Mouse (Mus musculus): ENCODE results near the gene Focad. TPM values are rescaled to one million over a fixed set of nuclear protein-coding genes. Genes with fewer than 3 reads are reported as not detected.

The Focad gene
- polyA plus RNA-seq, 1 experiment from 2014 or later: 17.7 TPM

DNA sequence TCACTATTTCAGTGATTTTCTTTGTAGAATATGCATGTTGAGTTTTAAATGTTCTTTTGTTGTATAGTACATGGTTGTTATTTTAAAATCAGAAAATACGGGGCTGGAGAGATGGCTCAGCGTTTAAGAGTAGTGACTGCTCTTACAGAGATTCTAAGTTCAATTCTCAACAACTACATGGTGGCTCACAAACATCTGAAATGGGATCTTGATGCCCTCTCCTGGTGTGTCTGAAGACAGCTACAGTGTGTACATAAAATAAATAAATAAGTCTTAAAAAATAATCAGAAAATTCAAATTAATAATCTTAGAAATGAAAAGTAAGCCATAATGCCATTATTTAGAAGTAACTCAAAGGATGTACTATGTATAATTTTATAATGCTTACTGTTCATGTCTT, 149.4 kb downstream of the Focad start:
- WGBS: 96% methylated on average over 2 of the region's 2 CpGs
- no peak overlapping the region for H3K27ac ChIP-seq (ENCODE audit: low read depth, low read length)
- H3K36me3 ChIP-seq (ENCODE audit: control insufficient read depth, insufficient read depth, low read length): no peaks in the 10 kb centered on the region
- no peak overlapping the region for H3K4me3 ChIP-seq (ENCODE audit: low read depth, low read length)
- no peak overlapping the region for H3K4me2 ChIP-seq (ENCODE audit: low read depth, low read length, severe bottlenecking)
- H3K27me3 ChIP-seq (ENCODE audit: control insufficient read depth, insufficient read depth, low read length): no peaks in the 10 kb centered on the region
- no peak overlapping the region for H3K9ac ChIP-seq (ENCODE audit: low read length)
- DNase-seq (ENCODE audit: low spot score) (no peak), ATAC-seq (replicated peaks; ENCODE audit: low FRiP score) (no peak)
- no peaks in the 10 kb centered on the region for H3K9me3 ChIP-seq (ENCODE audit: control insufficient read depth, low read length)
- H3K4me1 ChIP-seq (replicated peaks; ENCODE audit: control insufficient read depth, insufficient read depth, low read length): no peaks in the 10 kb centered on the region; the same call in none of the 2 replicates

DNA sequence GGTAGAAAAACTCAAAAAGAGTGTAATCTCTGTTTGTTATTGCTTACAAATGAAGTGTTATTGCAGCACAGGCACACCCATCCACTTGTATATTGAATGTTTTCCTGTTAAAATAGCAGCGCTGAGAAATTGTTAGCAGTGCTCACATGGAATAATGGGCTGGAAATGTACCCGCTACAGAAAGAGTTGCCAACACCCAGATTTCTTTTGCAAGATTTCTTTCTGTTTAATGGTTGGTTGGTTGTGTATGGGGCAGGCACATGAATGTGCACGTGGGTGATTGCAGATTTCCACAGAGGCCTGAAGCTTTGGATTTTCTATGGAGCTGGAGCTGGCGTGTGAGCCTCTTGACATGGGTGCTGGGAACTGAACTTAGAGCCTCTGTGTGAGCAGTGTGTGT, 151.1 kb downstream of the Focad start:
- H3K4me1 ChIP-seq (replicated peaks; ENCODE audit: control insufficient read depth, insufficient read depth, low read length): no peaks in the 10 kb centered on the region
- no peaks in the 10 kb centered on the region for H3K36me3 ChIP-seq (ENCODE audit: control insufficient read depth, insufficient read depth, low read length)
- WGBS: 66% methylated on average over 4 of the region's 4 CpGs
- DNase-seq (ENCODE audit: low spot score) (no peak), ATAC-seq (replicated peaks; ENCODE audit: low FRiP score) (no peak)
- H3K9me3 ChIP-seq (ENCODE audit: control insufficient read depth, low read length): no peaks in the 10 kb centered on the region
- H3K4me3 ChIP-seq (ENCODE audit: low read depth, low read length): no peak overlapping the region
- no peaks in the 10 kb centered on the region for H3K27me3 ChIP-seq (ENCODE audit: control insufficient read depth, insufficient read depth, low read length)
- H3K27ac ChIP-seq (ENCODE audit: low read depth, low read length): no peak overlapping the region
- no peak overlapping the region for H3K9ac ChIP-seq (ENCODE audit: low read length)
- no peak overlapping the region for H3K4me2 ChIP-seq (ENCODE audit: low read depth, low read length, severe bottlenecking)

DNA sequence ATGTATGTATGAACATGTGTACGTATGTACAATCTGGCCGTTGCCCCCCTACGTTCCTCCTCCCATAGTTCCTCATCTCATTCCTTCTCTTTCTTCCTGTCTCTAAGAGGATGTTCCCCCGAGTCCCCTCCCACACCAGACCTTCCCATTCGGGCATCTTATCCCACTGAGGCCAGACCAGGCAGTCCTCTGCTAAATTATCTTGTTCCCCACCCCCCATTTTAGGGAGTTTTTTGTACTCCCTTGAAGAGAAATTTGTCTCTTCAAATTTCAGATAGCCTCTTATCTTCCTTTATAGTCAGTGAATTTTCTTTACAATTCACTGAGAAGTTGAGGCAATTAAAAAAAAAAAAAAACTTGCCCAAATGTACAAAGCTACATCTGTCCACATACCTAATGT, 166.9 kb downstream of the Focad start:
- WGBS: 90% methylated on average over 5 of the region's 5 CpGs
- H3K9ac ChIP-seq (ENCODE audit: low read length): no peak overlapping the region
- DNase-seq (ENCODE audit: low spot score): no peak
- ATAC-seq (replicated peaks; ENCODE audit: low FRiP score): no peak
- H3K36me3 ChIP-seq (ENCODE audit: control insufficient read depth, insufficient read depth, low read length): no peaks in the 10 kb centered on the region
- no peak overlapping the region for H3K27ac ChIP-seq (ENCODE audit: low read depth, low read length)
- H3K27me3 ChIP-seq (ENCODE audit: control insufficient read depth, insufficient read depth, low read length): no peaks in the 10 kb centered on the region
- no peak overlapping the region for H3K4me2 ChIP-seq (ENCODE audit: low read depth, low read length, severe bottlenecking)
- no peak overlapping the region for H3K4me3 ChIP-seq (ENCODE audit: low read depth, low read length)
- no peaks in the 10 kb centered on the region for H3K9me3 ChIP-seq (ENCODE audit: control insufficient read depth, low read length)
- H3K4me1 ChIP-seq (replicated peaks; ENCODE audit: control insufficient read depth, insufficient read depth, low read length): peaks cover 3% of the 10 kb centered on the region; the same call in 1 of the 2 replicates

DNA sequence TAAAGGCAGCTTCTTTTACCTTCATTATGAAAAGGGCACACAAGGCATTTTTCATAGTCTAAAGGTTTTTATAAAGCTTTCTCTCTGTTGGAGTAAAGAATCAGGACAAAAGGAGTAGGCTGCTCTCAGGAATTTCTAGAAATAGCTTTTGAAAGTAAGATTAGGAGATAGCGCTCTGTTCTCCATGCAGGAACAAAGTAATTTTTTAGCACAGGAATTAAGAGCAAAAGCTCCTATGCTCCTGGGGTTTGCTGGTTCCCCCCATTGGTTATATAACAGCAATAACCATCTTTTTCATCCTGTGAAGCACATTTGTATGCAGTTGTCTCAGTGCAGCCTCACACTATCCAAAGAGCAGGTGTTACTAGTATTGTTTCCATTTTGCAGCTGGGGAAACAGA, 170.1 kb downstream of the Focad start:
- H3K27me3 ChIP-seq (ENCODE audit: control insufficient read depth, insufficient read depth, low read length): no peaks in the 10 kb centered on the region
- DNase-seq (ENCODE audit: low spot score) (no peak), ATAC-seq (replicated peaks; ENCODE audit: low FRiP score) (no peak)
- H3K36me3 ChIP-seq (ENCODE audit: control insufficient read depth, insufficient read depth, low read length): no peaks in the 10 kb centered on the region
- H3K4me2 ChIP-seq (ENCODE audit: low read depth, low read length, severe bottlenecking): no peak overlapping the region
- H3K27ac ChIP-seq (ENCODE audit: low read depth, low read length): no peak overlapping the region
- WGBS: 34% methylated on average over 1 of the region's 1 CpGs
- no peak overlapping the region for H3K4me3 ChIP-seq (ENCODE audit: low read depth, low read length)
- no peaks in the 10 kb centered on the region for H3K9me3 ChIP-seq (ENCODE audit: control insufficient read depth, low read length)
- no peak overlapping the region for H3K9ac ChIP-seq (ENCODE audit: low read length)
- peaks cover 3% of the 10 kb centered on the region; the same call in 1 of the 2 replicates for H3K4me1 ChIP-seq (replicated peaks; ENCODE audit: control insufficient read depth, insufficient read depth, low read length)

DNA sequence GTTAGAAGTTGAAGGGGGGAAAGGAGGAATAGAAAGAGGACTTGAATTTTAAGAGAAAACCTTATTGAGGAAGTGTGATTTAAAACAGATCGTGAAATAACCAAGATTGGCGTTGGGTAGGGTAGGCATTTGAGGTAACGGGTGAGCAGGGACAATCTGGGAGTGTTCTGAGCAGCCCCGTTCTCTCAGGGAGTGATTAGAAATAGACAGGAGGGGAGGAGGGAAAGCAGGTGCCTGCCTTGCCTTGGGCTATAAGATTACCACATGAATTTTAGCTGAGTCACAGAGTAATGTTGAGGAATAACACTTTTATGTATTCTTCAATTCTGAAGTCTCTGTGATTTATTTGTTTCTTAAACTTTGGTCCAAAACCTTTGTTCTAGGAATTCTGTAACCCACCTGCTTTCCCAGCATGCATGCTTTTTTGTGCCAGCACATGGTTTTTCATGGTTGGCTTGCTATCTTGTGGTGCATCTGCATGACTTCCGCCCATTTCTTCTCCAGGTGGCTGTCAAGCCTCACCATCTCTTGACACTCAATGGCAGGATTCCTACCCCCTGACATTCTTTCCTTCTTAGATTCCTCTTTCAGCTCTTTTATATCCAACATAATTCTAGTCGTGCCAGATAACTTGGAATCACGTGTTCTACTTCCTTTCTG, 176.1 kb downstream of the Focad start:
- DNase-seq (ENCODE audit: low spot score) (no peak), ATAC-seq (replicated peaks; ENCODE audit: low FRiP score) (no peak)
- H3K4me3 ChIP-seq (ENCODE audit: low read depth, low read length): no peak overlapping the region
- H3K9ac ChIP-seq (ENCODE audit: low read length): no peak overlapping the region
- H3K4me2 ChIP-seq (ENCODE audit: low read depth, low read length, severe bottlenecking): no peak overlapping the region
- H3K4me1 ChIP-seq (replicated peaks; ENCODE audit: control insufficient read depth, insufficient read depth, low read length): no peaks in the 10 kb centered on the region
- no peaks in the 10 kb centered on the region for H3K9me3 ChIP-seq (ENCODE audit: control insufficient read depth, low read length)
- H3K27me3 ChIP-seq (ENCODE audit: control insufficient read depth, insufficient read depth, low read length): no peaks in the 10 kb centered on the region
- WGBS: 83% methylated on average over 7 of the region's 7 CpGs
- H3K27ac ChIP-seq (ENCODE audit: low read depth, low read length): no peak overlapping the region
- no peaks in the 10 kb centered on the region for H3K36me3 ChIP-seq (ENCODE audit: control insufficient read depth, insufficient read depth, low read length)

DNA sequence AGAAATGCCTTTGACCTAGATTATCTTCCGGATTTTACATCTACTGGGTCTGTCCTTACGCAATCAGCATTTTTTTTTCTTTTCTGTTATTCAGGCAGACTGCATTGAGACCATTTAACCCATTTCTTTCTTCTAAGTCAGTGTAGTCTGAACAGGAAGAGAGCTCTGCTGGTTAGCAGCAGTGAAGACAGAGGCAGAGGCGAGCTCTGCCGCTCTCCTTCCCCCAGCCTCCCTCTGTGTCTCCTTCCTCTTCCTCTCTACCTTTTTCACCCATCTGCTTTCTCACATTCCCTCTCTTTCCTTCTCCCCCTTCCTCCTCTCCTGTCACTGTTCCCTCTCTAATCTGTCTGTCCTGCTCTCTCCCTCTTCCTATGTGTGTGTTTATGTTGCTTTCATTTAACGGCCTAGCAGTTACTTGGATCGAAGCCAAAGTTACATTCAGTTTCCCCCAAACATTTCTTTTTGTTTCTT, 181.2 kb downstream of the Focad start:
- H3K4me1 ChIP-seq (replicated peaks; ENCODE audit: control insufficient read depth, insufficient read depth, low read length): no peaks in the 10 kb centered on the region
- no peak for DNase-seq (ENCODE audit: low spot score)

DNA sequence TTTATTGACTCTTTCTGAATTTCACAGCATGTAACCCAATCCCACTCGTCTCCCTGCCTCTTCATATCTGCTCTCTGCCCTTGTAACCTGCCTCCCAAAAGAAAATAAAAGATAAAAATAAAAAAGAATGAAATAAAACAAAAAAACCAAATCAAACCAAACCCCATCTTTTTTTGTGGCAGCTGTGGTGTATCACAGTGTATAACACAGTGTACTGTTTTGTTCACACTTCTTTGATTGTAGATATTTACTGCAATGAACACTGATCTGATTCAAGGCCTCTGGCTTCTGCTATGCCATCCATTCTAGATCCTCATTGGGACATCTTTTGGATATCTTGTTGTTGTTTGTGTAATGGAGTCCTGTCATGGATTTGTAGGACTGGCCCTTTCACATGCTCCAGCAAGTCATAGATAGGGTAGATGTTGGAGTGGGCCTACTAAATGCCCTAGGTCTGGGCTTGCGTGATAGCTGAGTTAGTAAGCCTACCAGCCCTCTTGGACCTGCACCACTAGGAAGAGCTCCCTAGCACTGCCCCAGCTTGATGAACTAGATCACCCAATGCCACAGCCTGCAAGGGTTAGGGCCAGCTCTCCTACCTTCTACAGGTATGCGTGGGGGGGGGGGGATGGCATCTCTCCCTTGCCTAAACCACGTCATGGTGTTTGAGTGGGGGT, 181.8 kb downstream of the Focad start:
- Histone ChIP-seq H3K9ac (ENCODE audit: low read length) (no peak overlapping the region), H3K4me3 (ENCODE audit: low read depth, low read length) (no peak overlapping the region), H3K9me3 (ENCODE audit: control insufficient read depth, low read length) (no peaks in the 10 kb centered on the region), H3K27me3 (ENCODE audit: control insufficient read depth, insufficient read depth, low read length) (no peaks in the 10 kb centered on the region), H3K27ac (ENCODE audit: low read depth, low read length) (no peak overlapping the region), H3K4me1 (replicated peaks; ENCODE audit: control insufficient read depth, insufficient read depth, low read length) (no peaks in the 10 kb centered on the region), H3K4me2 (ENCODE audit: low read depth, low read length, severe bottlenecking) (no peak overlapping the region), H3K36me3 (ENCODE audit: control insufficient read depth, insufficient read depth, low read length) (no peaks in the 10 kb centered on the region)
- DNase-seq (ENCODE audit: low spot score) (no peak), ATAC-seq (replicated peaks; ENCODE audit: low FRiP score) (no peak)
- WGBS: 83% methylated on average over 4 of the region's 4 CpGs

More for the DNA sequence above, 181.2 kb downstream of the Focad start:
- no peaks in the 10 kb centered on the region for H3K36me3 ChIP-seq (ENCODE audit: control insufficient read depth, insufficient read depth, low read length)
- ATAC-seq (replicated peaks; ENCODE audit: low FRiP score): no peak
- no peak overlapping the region for H3K4me3 ChIP-seq (ENCODE audit: low read depth, low read length)
- no peak overlapping the region for H3K4me2 ChIP-seq (ENCODE audit: low read depth, low read length, severe bottlenecking)
- no peaks in the 10 kb centered on the region for H3K9me3 ChIP-seq (ENCODE audit: control insufficient read depth, low read length)
- 76% methylated on average over 6 of the region's 6 CpGs for WGBS
- no peak overlapping the region for H3K27ac ChIP-seq (ENCODE audit: low read depth, low read length)
- H3K27me3 ChIP-seq (ENCODE audit: control insufficient read depth, insufficient read depth, low read length): no peaks in the 10 kb centered on the region
- H3K9ac ChIP-seq (ENCODE audit: low read length): no peak overlapping the region

DNA sequence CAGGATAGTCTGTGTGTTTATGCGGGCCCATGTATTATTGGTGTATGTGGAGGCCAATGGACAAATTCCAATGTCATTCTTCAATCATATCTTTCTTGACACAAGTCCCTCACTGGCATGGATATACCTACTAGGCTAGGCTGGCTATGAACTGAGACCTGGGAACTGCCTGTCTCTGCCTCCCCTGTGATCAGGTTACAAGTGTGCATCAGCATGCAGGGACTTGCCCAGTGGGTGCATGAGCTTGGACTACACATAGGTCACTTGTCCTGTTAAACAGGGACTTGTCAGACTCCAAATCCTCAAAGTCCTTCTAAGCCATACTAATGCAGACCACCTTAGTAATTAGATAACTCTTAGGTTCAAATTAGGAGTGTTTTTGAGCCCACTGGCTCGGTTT, 184.1 kb downstream of the Focad start:
- ATAC-seq (replicated peaks; ENCODE audit: low FRiP score): no peak

DNA sequence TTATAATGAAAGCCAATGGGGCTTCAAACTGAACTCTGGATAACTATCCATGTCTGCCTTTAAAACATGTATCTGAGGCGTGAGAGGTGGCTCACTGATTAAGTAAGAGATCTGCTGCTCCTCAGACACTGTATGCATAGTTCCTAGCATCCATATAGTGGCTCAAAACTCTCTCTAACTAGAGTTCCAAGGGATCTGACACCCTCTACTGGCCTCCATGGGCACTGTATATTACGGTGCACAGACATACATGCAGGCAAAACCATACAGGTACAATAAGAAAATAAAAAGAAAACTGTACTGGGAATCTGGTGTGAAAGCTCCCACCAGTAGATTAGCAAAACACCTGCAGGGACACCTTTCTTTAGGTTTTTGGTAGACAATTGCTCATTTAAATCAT, 186.1 kb downstream of the Focad start:
- H3K9ac ChIP-seq (ENCODE audit: low read length): no peak overlapping the region
- no peak for DNase-seq (ENCODE audit: low spot score)
- no peaks in the 10 kb centered on the region for H3K27me3 ChIP-seq (ENCODE audit: control insufficient read depth, insufficient read depth, low read length)
- 92% methylated on average over 2 of the region's 2 CpGs for WGBS
- no peaks in the 10 kb centered on the region for H3K36me3 ChIP-seq (ENCODE audit: control insufficient read depth, insufficient read depth, low read length)
- no peak for ATAC-seq (replicated peaks; ENCODE audit: low FRiP score)
- H3K4me3 ChIP-seq (ENCODE audit: low read depth, low read length): no peak overlapping the region
- H3K9me3 ChIP-seq (ENCODE audit: control insufficient read depth, low read length): no peaks in the 10 kb centered on the region
- H3K27ac ChIP-seq (ENCODE audit: low read depth, low read length): no peak overlapping the region
- H3K4me1 ChIP-seq (replicated peaks; ENCODE audit: control insufficient read depth, insufficient read depth, low read length): no peaks in the 10 kb centered on the region
- no peak overlapping the region for H3K4me2 ChIP-seq (ENCODE audit: low read depth, low read length, severe bottlenecking)

More for the DNA sequence above, 184.1 kb downstream of the Focad start:
- DNase-seq (ENCODE audit: low spot score): no peak
- WGBS: 86% methylated on average over 2 of the region's 2 CpGs
- Histone ChIP-seq H3K9ac (ENCODE audit: low read length) (no peak overlapping the region), H3K9me3 (ENCODE audit: control insufficient read depth, low read length) (no peaks in the 10 kb centered on the region), H3K27me3 (ENCODE audit: control insufficient read depth, insufficient read depth, low read length) (no peaks in the 10 kb centered on the region), H3K27ac (ENCODE audit: low read depth, low read length) (no peak overlapping the region), H3K36me3 (ENCODE audit: control insufficient read depth, insufficient read depth, low read length) (no peaks in the 10 kb centered on the region), H3K4me2 (ENCODE audit: low read depth, low read length, severe bottlenecking) (no peak overlapping the region), H3K4me1 (replicated peaks; ENCODE audit: control insufficient read depth, insufficient read depth, low read length) (no peaks in the 10 kb centered on the region), H3K4me3 (ENCODE audit: low read depth, low read length) (no peak overlapping the region)

Data from forebrain, embryonic 11.5 days (tissue).